In the genomic region with DNA sequence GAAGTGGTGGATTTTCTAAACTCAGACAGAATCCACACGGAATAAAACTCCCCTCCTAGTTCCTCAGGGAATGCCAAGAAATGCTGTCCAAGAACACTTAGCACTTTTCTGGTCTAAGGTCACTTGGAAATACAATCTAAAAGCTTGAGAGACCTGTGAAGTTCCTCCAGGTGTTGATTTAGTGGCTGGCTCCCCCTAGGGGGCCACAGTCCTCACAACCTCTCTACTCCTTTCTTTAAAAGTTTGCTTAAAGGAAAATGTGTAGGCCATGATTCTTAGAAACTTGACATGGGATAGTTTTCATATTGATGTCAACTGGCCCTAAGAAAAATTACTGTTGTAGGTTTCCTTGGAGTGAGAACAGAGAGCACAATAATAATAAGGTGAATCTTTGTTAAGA, we compare ENCODE assay signal across 22 mouse cellular contexts.
DNase-seq lines count a peak whose midpoint lies in the region; ATAC-seq and TF ChIP-seq lines count a peak whose summit lies in the region.
"Had no signal": no experiment of that assay in that cellular context is flagged by ENCODE, and none has a peak within 500 bp of the region (broad histone marks: within the 10 kb centered on the region; RNA-seq: fewer than 3 reads in every experiment).

No protein-coding gene starts in this region.

- H3K4me1 ChIP-seq in intestine, postnatal 0 days (replicated peaks; ENCODE audit: control insufficient read depth, insufficient read depth, low read length) = no peaks in the 10 kb centered on the region
- no peaks in the 10 kb centered on the region for H3K4me1 ChIP-seq in intestine, embryonic 15.5 days (replicated peaks)
- peaks cover 2% of the 10 kb centered on the region; the same call in 1 of the 2 replicates for H3K4me1 ChIP-seq in small intestine, adult 2 months (ENCODE audit: control insufficient read depth, insufficient read depth, insufficient read length, low read length)
- H3K4me1 ChIP-seq: forebrain, embryonic 10.5 days; midbrain, embryonic 10.5 days had no signal

- no peaks in the 10 kb centered on the region for H3K9me3 ChIP-seq in intestine, postnatal 0 days (ENCODE audit: control insufficient read depth)
- H3K9me3 ChIP-seq in intestine, embryonic 15.5 days = no peaks in the 10 kb centered on the region
- H3K9me3 ChIP-seq: forebrain, embryonic 10.5 days; midbrain, embryonic 10.5 days had no signal

- no peak overlapping the region for H3K9ac ChIP-seq in intestine, postnatal 0 days (ENCODE audit: low read depth, low read length)
- H3K9ac ChIP-seq in intestine, embryonic 15.5 days = no peak overlapping the region
- H3K9ac ChIP-seq: forebrain, postnatal 0 days; liver, embryonic 14.5 days had no signal

- DNase-seq in left cerebral cortex, adult 2 months (ENCODE audit: extremely low spot score in 1 of 2, low spot score in 2 of 2) = no peak
- no peak for DNase-seq in left cerebral cortex, adult 8-10 months (ENCODE audit: low spot score in 2 of 2)
- DNase-seq in urinary bladder, postnatal 14 days (ENCODE audit: low spot score) = peak; percentile 19
- no peak for DNase-seq in urinary bladder, postnatal 25 days (ENCODE audit: low spot score)
- DNase-seq in frontal cortex, postnatal 36 days (ENCODE audit: low spot score in 2 of 2) = no peak
- DNase-seq: adrenal gland, postnatal 25 days; cerebellum, adult 11 months; cerebellum, postnatal 10 days; forebrain, postnatal 0 days; heart, postnatal 4 days; layer of hippocampus, adult 9-11 months; right cerebral cortex, postnatal 4 days; thymus, postnatal 14 days had no signal

- intact Hi-C loops in left cerebral cortex, adult 2 months (cut with DNase I) = loop anchor here (5.0 to 10.0 kb wide), 2 partner anchors 210 to 482 kb away; no protein-coding TSS in a partner anchor

- no peaks in the 10 kb centered on the region for H3K27me3 ChIP-seq in intestine, postnatal 0 days (replicated peaks; ENCODE audit: control insufficient read depth, insufficient read depth, low read length)
- H3K27me3 ChIP-seq in intestine, embryonic 15.5 days (replicated peaks) = no peaks in the 10 kb centered on the region
- H3K27me3 ChIP-seq in small intestine, adult 2 months (ENCODE audit: control insufficient read depth, insufficient read depth, low read length) = no peaks in the 10 kb centered on the region

- no peak for TF ChIP-seq POLR2A in small intestine, adult 2 months (IDR thresholded peaks at IDR 0.05; ENCODE audit: low read depth, low read length)

- peak; percentile 62 for TF ChIP-seq CTCF in intestine, postnatal 0 days (IDR thresholded peaks at IDR 0.05; ENCODE audit: low read depth)
- TF ChIP-seq CTCF in left cerebral cortex, adult 2 months (IDR thresholded peaks at IDR 0.05) = peak; percentile 35
- TF ChIP-seq CTCF in small intestine, adult 2 months (IDR thresholded peaks at IDR 0.05; ENCODE audit: extremely low read depth, insufficient read length, insufficient replicate concordance, low read depth, low read length) = peak; percentile 27; the same call in 1 of the 2 replicates

- 34% methylated on average over 1 of the region's 1 CpGs for WGBS in intestine, postnatal 0 days
- 33% methylated on average over 1 of the region's 1 CpGs for WGBS in intestine, embryonic 15.5 days
- WGBS in small intestine, adult 2 months = 2% methylated on average over 1 of the region's 1 CpGs

- ATAC-seq in intestine, postnatal 0 days = no peak
- no peak for ATAC-seq in intestine, embryonic 15.5 days
- ATAC-seq: activated CD4-positive, CD25-positive, alpha-beta regulatory T cell, adult 4 months; forebrain, postnatal 0 days; hindbrain, embryonic 16.5 days had no signal

- H3K4me2 ChIP-seq in intestine, postnatal 0 days (replicated peaks; ENCODE audit: low read depth) = no peak overlapping the region
- no peak overlapping the region for H3K4me2 ChIP-seq in intestine, embryonic 15.5 days (replicated peaks)

- H3K36me3 ChIP-seq in intestine, postnatal 0 days (ENCODE audit: control insufficient read depth, insufficient read depth) = no peaks in the 10 kb centered on the region
- no peaks in the 10 kb centered on the region for H3K36me3 ChIP-seq in intestine, embryonic 15.5 days
- no peaks in the 10 kb centered on the region for H3K36me3 ChIP-seq in small intestine, adult 2 months (ENCODE audit: control insufficient read depth, insufficient read depth, low read length)
- H3K36me3 ChIP-seq: forebrain, embryonic 10.5 days; midbrain, embryonic 10.5 days had no signal

- no peak overlapping the region for H3K27ac ChIP-seq in intestine, postnatal 0 days (ENCODE audit: low read depth, low read length)
- no peak overlapping the region for H3K27ac ChIP-seq in intestine, embryonic 15.5 days
- no peak overlapping the region for H3K27ac ChIP-seq in left cerebral cortex, adult 2 months
- H3K27ac ChIP-seq in small intestine, adult 2 months (ENCODE audit: insufficient read depth, low read depth, low read length) = no peak overlapping the region
- H3K27ac ChIP-seq: forebrain, embryonic 10.5 days; liver, embryonic 14.5 days; macrophage; midbrain, embryonic 10.5 days had no signal

- no peak overlapping the region for H3K4me3 ChIP-seq in intestine, postnatal 0 days (ENCODE audit: low read depth, low read length)
- no peak overlapping the region for H3K4me3 ChIP-seq in intestine, embryonic 15.5 days (replicated peaks)
- no peak overlapping the region for H3K4me3 ChIP-seq in left cerebral cortex, adult 2 months
- H3K4me3 ChIP-seq in small intestine, adult 2 months (ENCODE audit: low read depth, low read length) = no peak overlapping the region
- H3K4me3 ChIP-seq: forebrain, embryonic 10.5 days; midbrain, embryonic 10.5 days had no signal
